Mouse (Mus musculus): Measurements from ENCODE around the gene Syt8. TPM values are rescaled to one million over a fixed set of nuclear protein-coding genes. Genes with fewer than 3 reads are reported as not detected.

The Syt8 gene
- polyA plus RNA-seq, 1 experiment = not detected

DNA sequence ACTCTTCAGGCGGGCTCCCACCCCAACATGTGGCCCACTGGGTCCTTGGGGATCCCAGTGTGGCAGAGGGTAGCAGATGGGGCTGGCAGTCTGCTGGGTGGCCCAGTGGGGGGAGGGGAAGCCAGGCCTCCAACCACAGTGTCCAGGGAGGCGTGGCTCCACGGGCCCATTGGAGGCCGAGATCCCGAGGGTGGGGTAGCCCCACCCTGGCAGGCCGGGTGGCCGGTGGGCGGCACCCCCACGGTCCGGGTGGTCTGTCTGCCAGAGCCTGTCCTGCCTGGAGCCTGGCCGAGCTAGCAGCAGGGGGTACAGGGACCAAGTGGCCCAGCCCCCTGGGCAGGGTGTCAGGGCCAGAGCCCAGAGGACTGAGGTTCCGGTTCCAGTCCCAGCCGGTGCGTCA is 40.1 kb downstream of the Syt8 start:
- Histone ChIP-seq H3K9me3 (ENCODE audit: control insufficient read depth, low read length) (no peaks in the 10 kb centered on the region), H3K4me1 (ENCODE audit: control insufficient read depth) (no peaks in the 10 kb centered on the region), H3K4me3 (replicated peaks) (no peak overlapping the region), H3K36me3 (ENCODE audit: control insufficient read depth) (no peaks in the 10 kb centered on the region), H3K27me3 (ENCODE audit: control insufficient read depth) (no peaks in the 10 kb centered on the region)
- TF ChIP-seq TAL1 (IDR thresholded peaks at IDR 0.05; ENCODE audit: low read length) (no peak), GATA1 (IDR thresholded peaks at IDR 0.05; ENCODE audit: low read length) (no peak)

DNA sequence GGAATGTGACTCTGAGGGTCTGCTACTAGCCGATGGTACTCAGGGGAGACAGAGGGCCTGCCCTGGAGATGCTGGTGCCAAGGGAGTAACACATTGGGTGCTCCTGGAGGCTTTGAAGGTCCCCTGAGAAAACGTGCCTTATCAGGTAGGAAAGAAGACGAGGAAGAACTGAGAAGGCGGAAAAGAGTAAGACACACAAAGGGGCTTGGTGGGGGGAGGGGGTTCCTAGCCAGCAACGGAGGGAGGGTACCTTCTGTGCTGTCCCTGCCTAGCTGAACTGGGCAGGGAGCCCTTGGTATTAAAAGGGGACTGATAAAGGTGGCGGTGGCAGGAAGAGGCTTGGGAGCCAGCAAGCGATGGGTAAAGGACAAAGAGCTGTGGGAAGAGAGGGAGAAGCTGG is 41.0 kb downstream of the Syt8 start:
- H3K4me3 ChIP-seq (replicated peaks) = no peak overlapping the region
- TF ChIP-seq GATA1 (IDR thresholded peaks at IDR 0.05; ENCODE audit: low read length) (no peak), TAL1 (IDR thresholded peaks at IDR 0.05; ENCODE audit: low read length) (no peak)
- H3K4me1 ChIP-seq (ENCODE audit: control insufficient read depth) = no peaks in the 10 kb centered on the region
- H3K36me3 ChIP-seq (ENCODE audit: control insufficient read depth) = no peaks in the 10 kb centered on the region
- no peaks in the 10 kb centered on the region for H3K9me3 ChIP-seq (ENCODE audit: control insufficient read depth, low read length)
- no peaks in the 10 kb centered on the region for H3K27me3 ChIP-seq (ENCODE audit: control insufficient read depth)

DNA sequence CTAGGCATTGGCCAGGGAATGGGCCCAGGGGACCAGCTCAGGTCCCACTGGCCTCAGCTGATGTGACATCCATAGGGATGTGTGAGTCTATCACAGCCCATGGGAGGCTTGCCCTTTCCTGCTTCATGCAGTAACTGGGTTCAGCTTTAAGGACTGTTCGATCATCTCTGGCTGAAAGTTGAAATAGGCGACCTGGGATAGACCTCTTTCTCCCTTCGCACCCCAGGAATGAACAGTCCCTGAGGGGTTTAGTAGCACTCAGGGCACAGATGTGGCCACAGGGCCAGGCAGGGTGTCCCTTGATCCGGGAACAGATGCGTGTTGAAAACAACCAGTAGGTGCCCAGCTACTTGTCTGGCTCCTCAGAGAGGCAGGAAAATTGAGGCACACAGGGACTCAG is 41.6 kb downstream of the Syt8 start:
- H3K36me3 ChIP-seq (ENCODE audit: control insufficient read depth) = no peaks in the 10 kb centered on the region
- H3K9me3 ChIP-seq (ENCODE audit: control insufficient read depth, low read length) = no peaks in the 10 kb centered on the region
- no peak overlapping the region for H3K4me3 ChIP-seq (replicated peaks)
- TF ChIP-seq TAL1 (IDR thresholded peaks at IDR 0.05; ENCODE audit: low read length) (no peak), GATA1 (IDR thresholded peaks at IDR 0.05; ENCODE audit: low read length) (no peak)
- H3K4me1 ChIP-seq (ENCODE audit: control insufficient read depth) = no peaks in the 10 kb centered on the region
- H3K27me3 ChIP-seq (ENCODE audit: control insufficient read depth) = no peaks in the 10 kb centered on the region

DNA sequence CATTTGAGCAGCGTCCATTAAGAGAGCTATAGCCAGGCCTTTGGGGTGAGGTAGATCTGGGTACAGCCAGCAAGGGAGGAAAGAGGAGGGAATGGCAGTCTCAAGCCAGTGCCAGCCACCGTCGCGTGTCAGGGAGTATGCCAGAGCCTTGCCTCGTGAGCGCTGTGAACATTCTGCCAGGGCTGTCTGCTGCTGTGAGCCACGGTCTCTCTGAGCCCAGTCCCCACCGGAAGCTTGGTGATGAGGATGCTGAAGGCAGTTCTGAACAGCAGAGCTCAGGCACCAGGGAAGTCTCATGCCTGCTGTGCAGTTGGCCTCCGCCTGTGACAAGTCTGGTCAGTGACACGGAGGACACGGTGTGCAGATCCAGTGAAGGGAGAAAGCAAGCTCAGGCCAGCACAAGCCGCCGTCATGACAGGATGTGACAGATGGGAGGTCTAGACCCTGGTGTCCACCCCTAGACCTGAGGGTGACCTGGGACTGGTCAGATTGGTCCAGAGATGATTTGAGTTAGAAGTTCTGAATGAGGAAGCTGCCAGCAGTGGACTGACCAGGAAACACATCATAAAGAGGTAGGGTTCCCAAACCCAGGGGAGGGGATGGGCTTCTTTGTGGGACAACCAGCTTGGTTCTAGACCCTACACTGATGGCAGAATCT is 42.3 kb downstream of the Syt8 start:
- TF ChIP-seq TAL1 (IDR thresholded peaks at IDR 0.05; ENCODE audit: low read length) (no peak), GATA1 (IDR thresholded peaks at IDR 0.05; ENCODE audit: low read length) (no peak)
- no peaks in the 10 kb centered on the region for H3K4me1 ChIP-seq (ENCODE audit: control insufficient read depth)
- H3K36me3 ChIP-seq (ENCODE audit: control insufficient read depth) = no peaks in the 10 kb centered on the region
- no peaks in the 10 kb centered on the region for H3K27me3 ChIP-seq (ENCODE audit: control insufficient read depth)
- H3K4me3 ChIP-seq (replicated peaks) = no peak overlapping the region
- no peaks in the 10 kb centered on the region for H3K9me3 ChIP-seq (ENCODE audit: control insufficient read depth, low read length)

DNA sequence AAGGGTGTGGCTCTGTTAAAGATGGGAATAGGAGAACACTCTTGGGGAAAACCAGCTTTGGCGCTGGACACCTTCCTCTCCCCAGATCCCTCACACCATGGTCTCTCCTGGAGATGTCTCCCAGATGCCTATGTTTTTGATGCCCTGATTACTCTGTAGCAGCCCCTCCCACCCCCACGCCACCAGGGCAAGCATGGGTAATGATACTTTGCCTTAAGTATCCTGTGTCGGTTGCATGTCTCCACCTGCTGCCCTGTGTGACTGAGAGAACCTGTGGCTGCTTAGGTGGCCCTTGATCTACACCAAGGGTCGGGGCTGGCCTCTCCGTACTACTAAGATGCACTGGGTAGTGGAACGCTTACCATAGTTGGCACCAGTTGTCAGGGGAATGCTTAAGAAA is 43.4 kb downstream of the Syt8 start:
- H3K4me1 ChIP-seq (ENCODE audit: control insufficient read depth) = no peaks in the 10 kb centered on the region
- H3K9me3 ChIP-seq (ENCODE audit: control insufficient read depth, low read length) = no peaks in the 10 kb centered on the region
- H3K36me3 ChIP-seq (ENCODE audit: control insufficient read depth) = no peaks in the 10 kb centered on the region
- H3K27me3 ChIP-seq (ENCODE audit: control insufficient read depth) = no peaks in the 10 kb centered on the region
- no peak overlapping the region for H3K4me3 ChIP-seq (replicated peaks)
- no peak for TF ChIP-seq TAL1 (IDR thresholded peaks at IDR 0.05; ENCODE audit: low read length)
- TF ChIP-seq GATA1 (IDR thresholded peaks at IDR 0.05; ENCODE audit: low read length) = no peak

DNA sequence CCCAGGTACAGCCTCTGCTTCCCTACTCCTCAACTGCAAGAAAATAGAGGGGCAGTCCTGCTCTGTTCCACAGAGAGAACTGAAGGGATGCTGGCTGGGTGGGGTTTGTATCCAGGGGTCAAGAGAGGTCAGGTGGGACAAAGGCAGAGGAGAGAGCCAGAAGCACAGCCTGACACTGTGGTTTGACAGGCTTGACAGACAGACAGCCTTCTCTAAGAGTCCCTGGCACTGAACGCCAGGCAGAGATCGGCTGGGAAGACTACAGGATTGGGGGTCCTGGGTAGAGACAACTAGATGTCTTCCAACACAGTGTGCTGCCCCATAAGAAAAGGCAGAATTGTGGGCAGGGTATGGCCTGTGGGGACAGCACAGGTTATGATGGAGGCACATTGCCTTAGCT is 43.9 kb downstream of the Syt8 start:
- TF ChIP-seq TAL1 (IDR thresholded peaks at IDR 0.05; ENCODE audit: low read length) (no peak), GATA1 (IDR thresholded peaks at IDR 0.05; ENCODE audit: low read length) (no peak)
- H3K27me3 ChIP-seq (ENCODE audit: control insufficient read depth) = no peaks in the 10 kb centered on the region

DNA sequence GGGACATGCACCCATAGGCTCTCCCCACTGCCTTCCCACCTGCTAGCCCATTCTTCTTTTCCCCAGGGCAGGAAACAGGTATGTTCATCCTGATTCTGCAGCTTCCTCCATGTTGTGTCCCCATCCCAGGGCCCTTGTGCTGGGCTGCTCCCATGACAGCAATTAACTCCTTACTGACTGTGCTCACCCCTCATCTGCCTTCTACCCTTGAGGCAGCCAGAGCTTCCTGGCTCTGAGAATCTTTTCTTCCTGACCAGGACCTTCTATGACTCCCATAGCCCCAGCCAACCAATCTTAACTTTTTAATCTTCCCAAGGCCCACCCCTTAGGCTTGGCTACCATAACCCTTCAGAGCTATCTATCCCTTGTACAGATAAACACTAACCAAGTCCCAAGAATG is 44.7 kb downstream of the Syt8 start:
- H3K9me3 ChIP-seq (ENCODE audit: control insufficient read depth, low read length) = no peaks in the 10 kb centered on the region
- TF ChIP-seq GATA1 (IDR thresholded peaks at IDR 0.05; ENCODE audit: low read length) (no peak), TAL1 (IDR thresholded peaks at IDR 0.05; ENCODE audit: low read length) (no peak)
- H3K4me1 ChIP-seq (ENCODE audit: control insufficient read depth) = no peaks in the 10 kb centered on the region
- H3K36me3 ChIP-seq (ENCODE audit: control insufficient read depth) = no peaks in the 10 kb centered on the region
- no peaks in the 10 kb centered on the region for H3K27me3 ChIP-seq (ENCODE audit: control insufficient read depth)
- no peak overlapping the region for H3K4me3 ChIP-seq (replicated peaks)

More for the DNA sequence above, 43.9 kb downstream of the Syt8 start:
- Histone ChIP-seq H3K4me1 (ENCODE audit: control insufficient read depth) (no peaks in the 10 kb centered on the region), H3K9me3 (ENCODE audit: control insufficient read depth, low read length) (no peaks in the 10 kb centered on the region), H3K4me3 (replicated peaks) (no peak overlapping the region), H3K36me3 (ENCODE audit: control insufficient read depth) (no peaks in the 10 kb centered on the region)

DNA sequence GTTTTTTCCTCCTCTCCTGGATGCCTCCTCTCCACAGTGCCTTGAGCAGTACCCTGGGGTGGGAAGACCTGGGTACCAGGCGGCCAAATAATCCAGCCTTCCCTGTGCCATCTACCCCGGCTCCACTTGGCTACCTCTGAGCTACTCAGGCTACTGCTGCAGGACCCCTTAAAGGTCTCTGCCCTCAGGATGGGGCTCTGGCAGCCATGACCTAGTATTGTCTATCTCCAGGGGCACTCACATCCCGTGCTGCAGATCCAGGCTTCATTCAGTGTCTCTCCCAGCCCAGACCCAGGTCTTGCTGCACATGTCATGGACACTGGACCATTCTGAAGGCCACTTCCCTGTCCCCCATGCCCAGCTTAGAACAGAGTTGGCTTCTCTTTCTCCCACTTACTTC is 45.2 kb downstream of the Syt8 start:
- Histone ChIP-seq H3K4me3 (replicated peaks) (no peak overlapping the region), H3K27me3 (ENCODE audit: control insufficient read depth) (no peaks in the 10 kb centered on the region), H3K9me3 (ENCODE audit: control insufficient read depth, low read length) (no peaks in the 10 kb centered on the region), H3K4me1 (ENCODE audit: control insufficient read depth) (no peaks in the 10 kb centered on the region), H3K36me3 (ENCODE audit: control insufficient read depth) (no peaks in the 10 kb centered on the region)
- TF ChIP-seq TAL1 (IDR thresholded peaks at IDR 0.05; ENCODE audit: low read length) (no peak), GATA1 (IDR thresholded peaks at IDR 0.05; ENCODE audit: low read length) (no peak)

DNA sequence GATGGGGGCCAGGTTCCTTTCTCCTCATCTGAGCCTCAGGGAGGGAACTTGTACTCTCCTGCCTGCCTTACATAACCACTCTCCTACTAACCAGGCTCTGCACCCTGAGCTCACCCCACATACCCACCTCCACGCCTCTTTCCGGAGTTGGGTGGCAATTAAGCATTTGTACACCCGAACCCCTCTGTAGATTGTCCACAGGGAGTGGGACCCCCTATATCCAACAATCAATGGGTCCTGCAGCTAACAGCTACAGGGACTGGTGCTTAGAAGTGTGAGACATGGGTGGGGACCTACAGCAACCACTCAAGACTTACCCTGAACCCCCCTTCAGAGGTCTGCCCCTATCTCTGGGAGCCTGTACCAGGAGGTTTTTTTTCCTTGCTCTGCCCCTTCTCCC is 46.0 kb downstream of the Syt8 start:
- Histone ChIP-seq H3K9me3 (ENCODE audit: control insufficient read depth, low read length) (no peaks in the 10 kb centered on the region), H3K27me3 (ENCODE audit: control insufficient read depth) (no peaks in the 10 kb centered on the region)

DNA sequence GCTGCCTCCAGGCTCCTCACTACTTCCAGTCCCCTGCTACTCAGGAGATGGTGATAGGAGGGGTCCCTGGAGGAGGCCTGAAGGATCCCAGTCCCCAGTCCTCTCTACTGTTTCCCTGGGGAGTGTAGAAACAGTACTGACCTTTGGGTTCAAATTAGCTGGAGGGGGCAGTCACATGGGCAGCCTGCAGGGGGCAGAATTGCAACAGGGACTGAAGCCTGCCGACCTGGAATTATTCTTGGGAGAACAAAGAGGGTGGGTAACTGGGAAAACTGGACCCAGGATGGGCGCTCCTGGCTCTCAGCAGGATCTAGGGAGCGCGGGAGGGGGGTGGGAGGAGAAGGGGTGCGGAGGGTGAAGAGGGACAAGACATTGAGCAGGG is 46.5 kb downstream of the Syt8 start:
- Histone ChIP-seq H3K27me3 (ENCODE audit: control insufficient read depth) (no peaks in the 10 kb centered on the region), H3K36me3 (ENCODE audit: control insufficient read depth) (no peaks in the 10 kb centered on the region), H3K9me3 (ENCODE audit: control insufficient read depth, low read length) (no peaks in the 10 kb centered on the region), H3K4me1 (ENCODE audit: control insufficient read depth) (no peaks in the 10 kb centered on the region), H3K4me3 (replicated peaks) (no peak overlapping the region)
- TF ChIP-seq TAL1 (IDR thresholded peaks at IDR 0.05; ENCODE audit: low read length) = no peak
- no peak for TF ChIP-seq GATA1 (IDR thresholded peaks at IDR 0.05; ENCODE audit: low read length)

More for the DNA sequence above, 46.0 kb downstream of the Syt8 start:
- TF ChIP-seq GATA1 (IDR thresholded peaks at IDR 0.05; ENCODE audit: low read length) (no peak), TAL1 (IDR thresholded peaks at IDR 0.05; ENCODE audit: low read length) (no peak)
- Histone ChIP-seq H3K4me3 (replicated peaks) (no peak overlapping the region), H3K4me1 (ENCODE audit: control insufficient read depth) (no peaks in the 10 kb centered on the region), H3K36me3 (ENCODE audit: control insufficient read depth) (no peaks in the 10 kb centered on the region)

Data from erythroblast, embryonic 14.5 days (primary cell).